Mouse (Mus musculus) ovary, adult 18-20 months (tissue): ENCODE results near the gene Mxra7.

Experiments used
- DNase-seq: peaks from one replicate; pipeline ENCODE4 v3.0.0; 2022; ENCODE audit warnings: low spot score, mixed read lengths

The Mxra7 gene

DNA sequence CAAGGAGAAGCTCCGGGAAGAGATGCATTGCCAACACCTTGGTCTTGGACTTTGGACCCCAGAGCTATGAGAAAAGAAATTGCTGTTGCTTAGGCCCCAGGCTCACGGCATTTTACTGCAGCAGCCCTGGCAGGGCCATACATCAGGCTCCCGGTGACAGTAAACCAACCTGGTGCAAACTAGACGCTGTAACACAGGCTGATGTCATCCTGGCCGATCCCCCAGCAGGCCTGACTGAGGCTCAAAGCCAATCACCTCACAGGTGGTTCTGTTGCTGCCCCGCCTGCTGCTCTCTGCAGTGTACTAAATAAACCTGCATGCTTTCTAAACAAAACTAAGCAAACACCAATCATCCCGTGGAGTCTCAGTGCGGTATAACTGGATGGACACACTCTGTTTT lies 9.1 kb downstream of the Mxra7 start:
- DNase-seq: no peak

DNA sequence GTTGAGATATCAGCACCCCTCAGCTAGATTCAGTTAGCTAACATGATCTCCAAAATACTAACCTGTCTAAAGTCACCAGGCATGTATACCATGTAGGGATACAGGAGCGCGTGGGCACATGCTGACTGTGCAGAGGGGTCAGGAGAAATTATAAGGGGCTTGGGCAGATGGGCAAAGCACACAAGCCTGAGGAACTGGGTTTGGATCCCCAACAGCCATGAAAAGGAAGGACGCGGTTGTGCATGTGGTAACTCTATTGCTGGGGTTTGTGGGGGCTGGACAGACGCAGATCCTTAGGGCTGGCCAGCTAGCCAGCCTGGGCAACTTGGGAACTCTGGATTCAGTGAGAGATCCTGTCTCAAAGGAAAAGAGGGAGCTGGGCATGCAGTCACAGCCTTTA lies 10.3 kb downstream of the Mxra7 start:
- DNase-seq: no peak

DNA sequence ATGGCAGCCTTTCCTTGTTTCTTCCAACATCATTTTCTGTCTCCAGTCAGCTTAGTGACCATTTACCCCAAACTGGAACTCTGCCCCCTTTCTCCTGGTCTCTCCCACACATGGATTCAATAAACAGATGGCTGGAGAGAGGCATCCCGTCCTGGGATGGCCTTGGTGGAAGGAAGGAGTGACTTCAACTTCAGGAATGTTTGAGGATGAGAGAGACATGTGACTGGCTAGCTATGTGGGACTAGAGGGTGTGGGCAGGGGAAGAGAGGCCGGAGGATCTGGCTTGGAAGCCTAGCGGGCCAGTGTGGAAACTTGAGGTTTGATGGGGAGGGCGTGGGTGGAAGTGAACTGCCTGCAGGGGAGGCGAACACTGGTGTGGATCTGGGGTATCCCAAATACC lies 11.1 kb downstream of the Mxra7 start:
- peak; percentile 70 for DNase-seq

DNA sequence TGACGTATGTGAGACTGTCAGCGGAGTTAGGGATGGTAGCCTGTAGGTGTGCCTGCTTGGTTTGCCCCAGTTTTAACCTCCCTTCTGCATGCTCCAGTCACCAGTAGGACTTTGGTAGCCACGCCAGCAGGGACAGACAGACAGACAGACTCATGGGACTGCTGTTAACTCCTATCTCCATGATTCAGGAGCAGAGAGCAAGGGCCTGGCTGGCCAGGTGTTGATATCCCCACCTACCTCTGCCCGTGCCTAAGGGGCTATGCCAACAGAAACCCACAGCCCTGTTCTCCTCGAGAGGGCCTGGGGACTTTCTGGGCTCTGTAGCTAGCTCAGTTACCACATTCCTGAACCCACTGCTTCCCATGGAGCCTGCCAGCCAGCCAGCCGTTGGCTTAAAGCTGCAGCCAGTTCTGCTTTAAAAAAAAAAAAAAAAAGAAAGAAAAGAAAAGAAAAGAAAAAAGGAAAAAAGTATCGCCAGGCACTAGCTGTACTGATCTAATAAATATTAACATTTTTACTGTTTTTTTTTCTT lies 12.9 kb downstream of the Mxra7 start:
- no peak for DNase-seq

DNA sequence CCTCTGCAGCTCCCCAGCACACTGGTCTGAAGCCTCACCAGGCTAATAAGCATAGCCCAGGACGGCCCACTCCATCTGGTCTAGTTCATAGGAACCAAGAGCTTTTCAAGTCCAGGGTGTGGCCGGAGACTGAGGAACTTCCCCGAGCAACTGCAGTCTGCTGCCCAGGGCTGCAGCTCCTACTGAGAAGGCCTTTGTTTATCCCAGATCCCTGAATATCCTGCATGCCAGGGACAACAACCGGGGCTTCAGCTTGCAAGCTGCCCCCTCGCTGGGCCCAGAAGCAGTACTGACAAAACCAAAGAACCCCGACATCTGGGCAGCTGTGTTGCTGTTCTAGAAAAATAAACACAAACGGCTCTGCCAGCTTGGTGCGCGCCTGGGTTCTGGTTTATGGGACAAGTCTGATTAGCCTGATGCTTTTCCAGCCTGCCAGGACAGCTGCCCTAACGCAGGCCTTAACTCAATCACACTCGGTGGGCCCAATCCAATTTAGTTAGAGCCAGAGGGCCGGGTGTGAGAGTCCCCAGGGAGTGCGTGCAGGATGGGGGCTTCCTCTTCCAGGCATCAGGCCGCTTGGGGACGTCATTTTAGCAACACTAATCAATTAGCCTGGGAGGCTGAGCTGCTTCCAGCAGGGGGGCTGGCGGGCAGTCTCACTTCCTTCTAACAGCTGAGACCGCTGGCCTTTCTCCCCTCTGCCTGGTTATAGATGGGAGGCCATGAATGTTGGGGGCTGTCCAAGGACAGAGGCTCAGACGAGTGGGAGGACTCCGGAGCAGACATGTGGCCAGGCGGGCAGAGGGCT lies 13.6 kb downstream of the Mxra7 start:
- peak; percentile 67 for DNase-seq

DNA sequence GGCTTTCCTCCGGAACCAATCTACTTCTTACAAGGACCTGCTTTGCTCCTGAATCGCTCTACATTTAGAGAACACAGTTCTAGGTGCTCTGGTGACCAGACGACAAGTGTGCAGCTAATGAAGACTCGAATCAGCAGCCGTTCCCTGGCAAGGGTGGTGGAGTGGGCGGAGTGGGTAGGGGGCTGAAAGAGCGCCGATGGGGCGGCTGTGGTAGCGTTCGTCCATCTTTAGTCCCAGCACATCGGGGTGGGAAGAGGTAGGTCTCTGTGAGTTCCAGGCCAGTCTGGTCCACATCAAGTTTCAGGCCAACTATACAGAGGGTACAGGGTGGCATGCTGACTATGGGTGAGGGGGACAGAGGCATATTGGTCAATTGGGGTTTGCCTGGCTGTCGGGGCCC lies 14.2 kb downstream of the Mxra7 start:
- DNase-seq: no peak

DNA sequence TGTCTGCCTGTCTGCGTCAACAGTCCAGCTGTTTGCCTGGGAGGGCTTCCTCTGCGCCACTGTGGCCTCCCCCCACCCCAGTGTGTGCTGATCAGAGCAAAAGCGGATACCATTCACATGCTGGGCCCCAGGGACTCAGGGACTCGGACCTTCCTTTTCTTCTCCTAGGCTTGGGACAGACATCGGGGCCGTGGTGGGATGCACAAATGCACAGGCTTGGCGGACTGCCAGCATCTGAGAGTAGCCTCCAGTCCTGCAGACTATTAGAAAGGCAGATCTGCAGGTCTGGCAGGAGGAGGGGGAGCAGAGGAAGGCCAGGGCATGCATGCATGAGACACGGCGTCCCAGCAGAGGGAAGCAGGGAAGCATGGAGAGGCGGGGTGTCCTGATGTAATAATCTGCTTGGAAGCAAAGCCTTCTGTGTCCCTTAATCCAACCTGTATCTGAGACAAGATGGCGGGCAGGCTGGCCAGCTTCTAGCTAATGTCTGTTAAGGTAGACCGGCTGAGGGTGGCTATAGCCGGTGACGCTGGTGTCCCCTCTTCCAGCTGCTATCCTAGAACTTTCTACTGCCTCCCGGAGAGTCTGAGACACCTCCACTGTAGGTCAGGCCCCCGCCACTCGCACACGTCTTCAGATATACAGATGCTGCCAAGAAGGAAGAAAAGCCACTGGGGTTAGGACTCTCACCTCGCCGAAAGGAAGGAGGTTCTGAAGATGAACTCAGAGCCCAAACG lies 14.9 kb downstream of the Mxra7 start:
- DNase-seq: no peak

DNA sequence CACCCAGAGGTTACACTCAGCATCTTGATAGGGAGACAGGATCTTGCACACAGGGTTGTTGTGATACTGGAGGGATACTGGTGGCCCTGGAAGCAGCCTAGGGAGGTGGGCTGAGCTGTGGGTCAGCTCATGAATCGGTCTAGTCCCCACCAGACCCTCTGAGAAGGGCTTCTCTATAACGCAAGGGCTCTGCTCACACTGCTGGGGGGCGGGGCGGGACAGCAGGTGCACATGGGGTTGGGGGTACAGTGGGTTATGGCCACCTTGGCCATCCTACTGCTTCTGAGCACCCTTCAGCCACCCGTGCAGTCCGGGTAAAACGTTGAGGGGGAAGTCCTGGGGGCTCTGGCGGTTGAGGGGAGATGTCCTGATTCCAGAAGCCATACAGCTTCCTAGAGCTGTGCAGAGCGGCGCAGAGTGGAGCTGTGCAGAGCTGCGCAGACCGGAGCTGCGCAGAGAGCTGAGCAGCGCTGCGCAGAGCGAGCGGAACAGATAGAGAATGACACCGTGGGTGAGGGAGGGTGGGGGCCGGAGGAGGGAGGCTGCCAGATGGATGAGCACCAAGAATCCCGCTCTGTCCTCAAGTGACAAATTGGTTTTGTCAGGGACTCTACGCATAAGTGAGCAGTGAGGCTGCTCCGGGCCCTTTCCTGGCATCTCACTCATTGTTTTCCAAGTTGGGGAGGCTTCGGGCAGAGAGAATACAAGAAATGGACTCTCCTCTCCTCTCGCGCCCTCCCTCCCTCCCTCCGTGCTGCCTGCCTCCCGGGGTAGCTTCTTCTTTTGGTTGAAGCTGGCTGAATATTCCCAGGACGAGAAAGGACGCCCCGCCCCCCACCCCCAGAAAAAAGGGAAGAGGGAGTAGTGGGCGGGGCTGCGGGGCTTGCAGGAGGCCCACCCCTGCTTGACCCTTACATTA lies 16.6 kb downstream of the Mxra7 start:
- peak; percentile 49 for DNase-seq

DNA sequence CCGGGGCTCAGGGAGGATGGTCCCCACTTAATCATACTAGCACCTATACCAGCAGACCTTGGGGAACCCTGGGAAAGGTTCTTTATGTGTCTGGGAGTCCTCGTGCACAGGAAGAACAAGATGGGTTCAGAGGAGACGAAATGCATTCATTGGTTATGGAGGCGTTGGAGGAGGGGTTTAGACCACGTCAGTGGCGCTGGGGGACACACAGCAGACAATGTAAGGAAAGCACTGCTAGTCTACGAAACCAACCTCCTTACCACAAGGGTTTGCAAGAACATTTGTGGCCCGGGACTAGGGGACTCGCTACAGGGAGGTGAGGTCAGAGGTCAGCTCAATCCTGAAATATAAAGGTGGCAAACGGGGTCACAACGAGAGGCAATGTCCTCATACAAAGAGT lies 17.3 kb downstream of the Mxra7 start:
- DNase-seq: no peak

DNA sequence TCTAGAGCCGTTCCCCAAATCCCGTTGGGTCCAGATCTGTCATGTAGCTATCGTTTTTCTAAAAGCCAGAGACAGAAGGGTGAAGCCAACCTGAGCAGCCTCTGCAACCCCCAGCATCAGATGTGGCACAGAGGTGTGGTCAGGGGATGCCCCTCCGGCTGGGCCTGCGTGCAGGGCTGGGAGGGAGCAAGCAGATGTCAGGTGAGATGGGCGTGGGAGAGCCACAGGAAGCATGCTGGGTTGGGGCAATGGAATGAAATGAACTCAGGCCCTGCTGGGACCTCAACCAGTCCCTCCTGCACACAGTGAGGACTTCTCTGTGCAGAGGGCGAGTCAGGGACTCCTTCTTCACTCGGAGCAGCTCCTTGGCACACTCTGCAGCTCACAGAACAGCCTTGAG lies 18.3 kb downstream of the Mxra7 start:
- DNase-seq: no peak

DNA sequence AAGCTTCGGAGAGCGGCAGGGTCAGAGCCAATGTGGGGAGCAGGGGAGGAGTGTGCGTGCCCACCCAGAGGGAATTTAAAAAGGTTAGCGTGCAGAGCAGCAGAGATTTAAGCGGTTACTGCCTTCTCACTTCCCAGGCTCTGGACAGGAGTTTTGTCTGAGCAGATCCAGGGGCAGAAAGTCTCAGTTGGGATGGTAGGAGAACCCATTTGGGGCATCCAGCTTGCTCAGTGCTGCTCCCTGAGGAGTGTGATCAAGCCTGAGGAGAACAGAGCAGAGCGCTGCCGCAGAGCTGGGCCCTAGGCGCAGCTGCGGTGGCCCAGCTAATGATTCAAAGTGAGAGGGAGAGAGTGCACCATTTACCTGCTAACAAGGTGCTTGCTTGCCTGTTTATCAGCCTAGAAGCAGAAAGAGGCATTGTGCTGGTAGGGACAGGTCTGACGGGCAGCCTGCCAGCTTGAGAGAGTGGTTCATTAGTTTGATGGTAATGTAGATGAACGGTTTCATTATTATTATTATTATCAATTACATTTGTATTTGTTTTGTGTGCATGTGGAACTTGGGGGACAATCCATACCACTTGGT lies 18.9 kb downstream of the Mxra7 start:
- no peak for DNase-seq

DNA sequence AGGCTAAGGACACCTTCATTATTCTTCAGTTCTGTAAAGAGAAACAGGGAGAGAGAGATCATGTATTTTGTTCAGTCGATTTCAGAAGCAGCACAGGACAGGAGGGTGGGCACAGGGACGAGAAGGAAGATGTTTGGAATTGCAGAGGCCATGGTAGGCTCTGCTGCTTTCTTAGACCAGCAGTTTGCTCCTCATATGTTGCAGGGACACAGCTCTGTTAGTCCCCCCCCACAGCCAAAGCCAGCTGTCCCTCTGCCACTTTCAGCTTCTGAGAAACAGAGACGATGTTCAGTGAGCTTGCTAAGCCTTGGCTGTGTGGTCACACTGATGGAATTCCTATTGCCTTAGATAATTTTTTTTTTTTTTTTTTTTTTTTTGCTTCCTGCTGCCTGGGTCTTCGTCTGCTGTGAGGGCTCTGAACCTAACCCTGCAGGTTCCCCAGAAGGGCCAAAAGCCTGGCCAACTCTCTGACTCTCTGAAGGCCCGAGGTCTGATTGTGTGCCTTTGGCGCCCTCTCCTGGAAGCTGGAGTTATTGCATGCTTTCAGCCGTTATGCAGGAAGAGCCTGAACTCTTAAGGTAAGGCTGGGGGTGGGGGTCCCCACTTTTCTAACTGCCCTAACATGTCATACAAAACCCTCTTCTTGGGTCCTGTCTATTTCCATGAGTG lies 19.8 kb downstream of the Mxra7 start:
- DNase-seq: peak; percentile 71

DNA sequence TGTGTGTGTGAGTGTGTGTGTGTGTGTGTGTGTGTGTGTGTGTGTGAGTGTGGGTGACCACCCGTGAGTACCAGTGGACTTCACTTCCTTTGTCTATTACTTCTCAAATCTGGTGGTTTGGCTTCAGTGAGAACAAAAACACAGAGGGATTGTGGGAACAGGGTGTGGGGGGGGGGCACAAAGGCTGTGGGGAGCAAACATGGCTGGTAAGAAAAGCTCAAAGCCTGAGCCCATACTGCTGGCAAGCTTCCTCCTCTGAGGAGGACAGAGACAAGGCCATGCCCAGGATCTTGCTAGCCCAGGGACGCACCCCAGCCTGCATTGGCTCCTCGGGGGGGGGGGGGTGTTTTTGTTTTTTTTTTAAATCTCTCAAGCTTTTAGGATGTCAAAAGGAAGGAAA lies 20.3 kb downstream of the Mxra7 start:
- peak; percentile 70 for DNase-seq

DNA sequence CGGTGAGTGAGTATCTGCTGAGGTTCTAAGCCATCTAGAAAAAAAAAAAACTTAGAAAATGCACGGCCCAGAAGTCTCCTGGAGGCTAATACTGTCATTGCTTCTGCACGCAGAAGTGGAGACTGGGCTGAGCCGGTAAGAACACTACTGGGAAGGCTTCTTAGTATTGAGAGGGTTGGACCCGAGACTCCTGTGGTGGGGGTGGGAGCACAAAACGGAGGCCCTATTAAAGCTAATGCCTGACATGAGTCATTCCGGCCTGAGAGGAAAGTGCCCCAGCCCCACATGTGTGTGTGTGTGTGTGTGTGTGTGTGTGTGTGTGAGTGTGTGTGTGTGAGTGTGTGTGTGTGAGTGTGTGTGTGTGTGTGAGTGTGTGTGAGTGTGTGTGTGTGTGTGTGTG lies 20.7 kb downstream of the Mxra7 start:
- no peak for DNase-seq

DNA sequence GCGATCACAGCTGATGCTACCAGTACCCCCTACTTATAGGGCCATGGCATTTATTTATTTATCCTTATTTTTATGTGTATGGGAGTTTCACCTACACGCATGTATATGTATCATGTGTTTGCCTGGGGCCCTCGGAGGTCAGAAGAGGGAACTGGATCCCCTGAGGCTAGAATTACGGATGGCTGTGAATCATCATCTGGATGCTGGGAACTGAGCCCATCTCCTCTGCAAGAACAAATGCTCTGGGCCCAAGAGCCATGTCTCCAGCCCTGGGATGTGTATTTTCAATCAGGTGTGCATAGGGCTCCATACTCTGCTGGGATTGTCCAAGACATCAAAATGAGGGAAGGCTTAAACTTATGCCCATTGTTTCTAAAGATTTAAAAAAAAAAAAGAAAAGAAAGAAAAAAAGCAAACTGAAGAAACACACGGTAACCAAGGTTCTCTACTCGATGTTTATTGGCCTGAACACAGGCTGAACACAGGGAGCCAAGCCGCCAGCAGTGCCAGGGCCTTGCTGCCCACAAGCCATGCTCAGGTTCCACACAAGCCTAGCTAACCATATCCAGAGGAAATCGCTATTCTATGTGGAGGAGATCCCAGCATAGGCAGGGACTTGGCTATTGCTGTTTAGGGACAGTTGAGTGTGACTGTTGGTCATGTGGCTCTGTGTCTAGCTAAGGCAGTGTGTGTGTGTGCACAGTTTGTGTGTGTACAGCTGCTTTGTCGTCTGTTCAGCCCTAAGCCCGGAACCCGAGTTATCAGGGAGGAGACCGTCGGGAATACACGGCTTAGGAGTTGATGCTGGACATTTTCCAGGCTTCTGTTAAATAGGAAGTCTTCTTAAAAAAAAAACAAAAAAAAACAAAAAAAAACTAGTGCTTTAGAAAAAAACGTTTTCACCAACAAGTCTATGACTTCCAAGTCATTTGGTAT lies 21.4 kb downstream of the Mxra7 start:
- no peak for DNase-seq

DNA sequence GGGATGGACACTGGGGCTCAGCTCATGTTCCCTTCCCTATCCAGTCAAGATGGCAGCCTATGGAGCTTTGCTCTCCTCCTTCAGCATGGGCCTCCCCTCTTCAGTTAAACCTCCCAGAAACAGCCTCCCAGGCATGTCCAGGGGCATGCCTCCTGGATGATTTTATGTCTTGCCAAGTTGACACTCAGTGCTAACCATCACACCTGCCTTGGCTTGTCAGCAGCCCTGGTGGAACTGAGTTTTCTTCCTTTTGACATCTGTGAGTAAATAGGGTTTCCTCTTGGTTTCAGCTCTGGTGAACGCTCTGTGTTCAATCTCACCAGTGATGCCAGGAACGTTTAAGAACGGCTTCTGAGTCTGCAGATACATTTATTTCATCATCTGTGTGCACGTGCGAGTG lies 25.1 kb downstream of the Mxra7 start:
- no peak for DNase-seq

DNA sequence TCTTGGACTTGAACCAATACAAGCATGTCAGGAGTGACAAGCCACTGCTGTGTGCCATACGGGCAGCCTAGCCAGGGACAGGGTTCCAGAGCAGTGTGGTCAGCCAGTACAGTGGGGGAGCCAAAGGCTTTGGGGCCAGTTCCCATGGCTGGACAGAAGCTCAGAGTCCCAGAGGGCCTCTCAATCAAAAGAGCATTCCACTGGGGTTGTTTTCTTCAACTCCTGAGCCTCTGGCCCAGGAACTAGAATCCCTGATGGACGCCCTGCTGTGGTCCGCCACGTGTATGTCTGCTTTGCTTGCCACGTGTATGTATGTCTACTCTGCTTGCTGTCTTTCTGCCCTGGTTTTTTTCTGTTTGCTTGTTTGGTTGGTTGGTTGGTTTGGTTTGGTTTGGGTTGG lies 26.7 kb downstream of the Mxra7 start:
- DNase-seq: no peak

DNA sequence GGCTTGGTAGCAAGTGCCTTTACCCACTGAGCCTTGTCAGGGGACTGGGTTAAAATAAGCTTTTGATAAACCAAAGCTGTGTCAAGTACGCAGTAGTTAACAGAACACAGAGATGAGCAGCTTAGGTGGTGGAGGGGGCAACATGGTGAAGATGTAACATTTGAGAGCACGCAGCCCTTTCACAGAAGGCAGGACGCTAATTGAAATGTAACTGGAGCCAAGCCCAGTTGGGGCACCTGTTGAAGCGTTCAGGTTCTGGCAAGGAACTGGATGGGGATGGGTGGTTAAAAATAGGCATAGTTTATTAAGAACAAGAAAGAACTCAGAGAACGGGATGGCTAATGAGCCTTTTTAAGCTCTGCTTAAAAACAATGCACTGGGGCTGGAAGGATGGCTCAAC lies 28.5 kb downstream of the Mxra7 start:
- DNase-seq: no peak

DNA sequence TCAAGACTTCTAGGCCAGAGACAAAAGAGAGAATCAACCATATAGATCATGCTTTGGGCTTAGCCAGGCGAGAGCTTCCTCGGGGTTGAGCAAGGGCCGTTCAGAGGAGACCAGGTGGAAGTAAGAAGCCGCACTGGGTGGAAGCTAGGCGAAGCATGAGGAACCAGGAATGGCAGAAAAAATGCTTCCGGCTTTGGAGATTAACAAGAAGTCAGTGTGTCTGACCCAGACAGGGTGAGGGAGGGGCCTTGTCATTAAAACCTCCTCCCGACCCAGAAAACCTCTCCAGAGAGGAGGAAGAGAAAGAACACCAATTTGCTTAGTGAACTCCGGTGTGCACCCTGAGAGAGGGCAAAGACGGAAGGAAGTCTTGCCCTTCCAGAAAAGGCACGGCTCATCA lies 43.6 kb downstream of the Mxra7 start:
- no peak for DNase-seq

DNA sequence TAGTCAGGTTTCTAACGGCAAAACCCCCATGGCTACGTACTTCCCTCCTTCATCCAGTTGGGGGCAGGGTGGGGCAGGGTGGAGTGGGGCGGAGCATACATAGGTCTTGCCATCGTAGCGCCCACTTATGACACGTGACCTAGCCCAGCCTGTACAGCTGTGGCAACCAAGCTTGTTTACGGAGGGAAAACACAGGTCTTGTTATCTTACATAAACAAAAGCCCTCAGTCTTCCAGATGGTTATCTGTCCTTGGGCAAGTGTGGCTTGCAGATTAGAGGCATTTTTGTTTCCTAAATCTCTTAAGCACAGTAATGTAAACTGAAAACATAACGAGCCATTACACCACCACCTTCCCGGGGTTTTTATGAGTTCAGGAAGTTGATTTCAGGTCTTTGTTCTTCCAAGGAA lies 45.1 kb downstream of the Mxra7 start:
- DNase-seq: peak; percentile 60
